In the genomic region with DNA sequence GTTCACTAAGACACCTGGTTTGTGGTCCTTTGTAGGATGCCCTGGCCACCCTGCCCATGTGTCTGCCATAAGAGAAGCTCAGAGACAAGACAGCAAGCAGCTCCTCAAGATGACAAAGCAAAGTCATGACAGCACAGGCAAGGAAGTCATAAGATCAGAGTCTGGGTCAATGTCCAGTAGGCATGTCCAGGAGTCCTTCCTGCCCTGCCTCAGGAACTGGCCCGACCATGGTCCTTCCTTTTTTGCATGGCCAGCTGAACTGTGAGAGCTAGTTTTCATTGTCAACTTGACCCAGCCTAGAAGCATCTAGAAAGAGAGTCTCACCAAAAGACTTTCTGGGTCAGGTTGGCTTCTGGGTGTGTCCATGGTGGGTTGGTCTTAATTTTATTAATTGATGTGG, we compare ENCODE assay signal across 28 mouse cellular contexts. TPM values are rescaled to one million over a fixed set of nuclear protein-coding genes. Genes with fewer than 3 reads are reported as not detected.
"Had no signal": no experiment of that assay in that cellular context is flagged by ENCODE, and none has a peak within 500 bp of the region (broad histone marks: within the 10 kb centered on the region; RNA-seq: fewer than 3 reads in every experiment).

No protein-coding gene starts in this region.

- H3K4me3 ChIP-seq: gastrocnemius, adult 2 months; heart, embryonic 12.5 days; hindbrain, embryonic 12.5 days; intestine, embryonic 15.5 days; layer of hippocampus, adult 2 months; left cerebral cortex, adult 2 months; limb, embryonic 12.5 days; liver, embryonic 13.5 days; liver, embryonic 15.5 days had no signal

- H3K9ac ChIP-seq: heart, embryonic 12.5 days; hindbrain, embryonic 12.5 days; hindbrain, embryonic 14.5 days; intestine, embryonic 15.5 days; liver, embryonic 13.5 days; liver, embryonic 15.5 days; liver, postnatal 0 days had no signal

- DNase-seq: gastrocnemius, adult 2 months; gastrocnemius, postnatal 10 days; gastrocnemius, postnatal 25 days; heart, adult 18-20 months; heart, postnatal 10 days; heart, postnatal 4 days; kidney, postnatal 4 days; liver; liver, embryonic 13.5 days; liver, postnatal 0 days had no signal

- H3K27me3 ChIP-seq: heart, embryonic 12.5 days; hindbrain, embryonic 12.5 days; intestine, embryonic 15.5 days; limb, embryonic 12.5 days had no signal

- H3K4me1 ChIP-seq: limb, embryonic 12.5 days had no signal

- H3K36me3 ChIP-seq: heart, embryonic 10.5 days; heart, embryonic 12.5 days; hindbrain, embryonic 10.5 days; hindbrain, embryonic 12.5 days; intestine, embryonic 15.5 days; limb, embryonic 10.5 days; limb, embryonic 12.5 days; liver, embryonic 13.5 days; liver, embryonic 15.5 days had no signal

- H3K27ac ChIP-seq: gastrocnemius, adult 2 months; hindbrain, embryonic 12.5 days; hindbrain, embryonic 14.5 days; intestine, embryonic 15.5 days; kidney, postnatal 0 days; layer of hippocampus, adult 2 months; left cerebral cortex, adult 2 months; limb, embryonic 12.5 days; liver, embryonic 13.5 days; liver, embryonic 15.5 days had no signal

- ATAC-seq: inflammation-experienced regulatory T-cells, adult 6 months had no signal

- H3K9me3 ChIP-seq: heart, embryonic 10.5 days; hindbrain, embryonic 10.5 days; hindbrain, embryonic 12.5 days; intestine, embryonic 15.5 days; limb, embryonic 10.5 days; limb, embryonic 12.5 days; liver, embryonic 13.5 days; liver, embryonic 15.5 days had no signal

RNA-seq across cellular contexts. Expression of a gene that starts 9.1 kb away (rescaled TPM):
- polyA plus RNA-seq: heart, embryonic 10.5 days; heart, embryonic 14.5 days; heart, embryonic 16.5 days; hindbrain, embryonic 14.5 days; hindbrain, embryonic 16.5 days; intestine, embryonic 15.5 days; intestine, postnatal 0 days; kidney, postnatal 0 days; limb, embryonic 14.5 days; liver, embryonic 15.5 days; liver, postnatal 0 days had no signal

RNA-seq across cellular contexts. Expression of a gene that starts 14.3 kb away (rescaled TPM):
- polyA plus RNA-seq: hindbrain, embryonic 10.5 days; inflammation-experienced regulatory T-cells, adult 6 months; liver, postnatal 0 days had no signal
